Mouse (Mus musculus): ENCODE measurements at regions not wholly inside any gene's neighbourhood (a gene's known extent, or its start where the extent isn't known, plus 50 kb on each side); places are given as distances from the start of the nearest gene placed in this dataset.
"Not testable (repeated sequence)": the region's sequence is repeated elsewhere in the genome, so short reads cannot be mapped to it uniquely, and the experiment has no call there.

GRCm38 (mm10) chrX:50504047-50504446, 75.7 kb upstream of the Olfr1324 start:
- DNase-seq (ENCODE audit: low read depth, low spot score), result no peak

GRCm38 (mm10) chrX:50501181-50501580, 72.9 kb upstream of the Olfr1324 start:
- DNase-seq (ENCODE audit: low read depth, low spot score), result no peak

GRCm38 (mm10) chrX:50490477-50490967, 62.2 kb upstream of the Olfr1324 start:
- DNase-seq (ENCODE audit: low read depth, low spot score), result not testable (repeated sequence)
